Mouse (Mus musculus): ENCODE measurements around the gene Efr3b. TPM values are rescaled to one million over a fixed set of nuclear protein-coding genes. Genes with fewer than 3 reads are reported as not detected.

Gene Efr3b
- polyA plus RNA-seq, 1 experiment from 2014 or later: 42.1 TPM

DNA sequence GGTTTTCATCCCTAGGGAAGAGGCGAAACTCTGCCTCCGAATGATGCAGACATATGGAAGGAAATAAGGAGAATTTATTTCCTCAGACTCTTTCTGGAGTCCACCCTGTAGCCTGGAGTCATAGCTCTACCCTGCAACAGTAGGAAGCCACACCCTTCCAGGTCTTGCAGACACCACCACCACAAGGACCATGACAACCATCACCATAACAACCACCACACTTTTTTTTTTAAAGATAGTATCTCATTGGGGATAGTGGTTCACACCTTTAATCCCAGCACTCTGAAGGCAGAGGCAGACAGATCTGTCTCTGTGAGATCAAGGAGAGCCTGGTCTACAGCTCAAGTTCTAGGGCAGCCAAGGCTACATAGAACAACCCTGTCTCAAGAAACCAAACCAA, 26.8 kb upstream of the Efr3b start:
- H3K4me1 ChIP-seq (replicated peaks): no peaks in the 10 kb centered on the region
- H3K4me3 ChIP-seq: no peak overlapping the region
- WGBS: 97% methylated on average over 2 of the region's 2 CpGs
- H3K4me2 ChIP-seq: no peak overlapping the region
- ATAC-seq (ENCODE audit: low FRiP score, low read depth): no peak
- no peaks in the 10 kb centered on the region for H3K9me3 ChIP-seq
- no peaks in the 10 kb centered on the region for H3K27me3 ChIP-seq
- H3K9ac ChIP-seq: no peak overlapping the region
- no peaks in the 10 kb centered on the region for H3K36me3 ChIP-seq
- H3K27ac ChIP-seq (replicated peaks): no peak overlapping the region

DNA sequence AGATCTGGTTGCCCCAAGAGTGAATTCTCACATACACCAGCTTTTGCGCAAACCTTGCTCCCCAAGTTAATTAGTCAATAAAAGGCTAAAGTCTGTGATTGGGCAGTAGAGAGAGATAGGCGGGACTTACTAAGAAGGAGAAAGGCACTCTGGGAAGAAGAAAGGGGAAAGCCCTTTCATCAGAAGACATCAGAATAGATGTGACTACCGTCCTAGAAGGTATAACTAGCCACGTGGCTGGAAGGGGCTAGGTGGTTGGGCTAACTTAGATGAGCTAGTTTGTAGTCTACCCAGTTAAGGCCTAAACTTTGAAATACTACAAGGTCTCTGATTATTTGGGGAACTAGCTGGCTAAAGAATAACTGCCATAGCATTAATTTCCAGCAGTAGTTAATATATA, 21.0 kb upstream of the Efr3b start:
- Histone ChIP-seq H3K9ac (no peak overlapping the region), H3K36me3 (no peaks in the 10 kb centered on the region), H3K4me1 (replicated peaks) (no peaks in the 10 kb centered on the region), H3K9me3 (no peaks in the 10 kb centered on the region), H3K4me3 (no peak overlapping the region), H3K27ac (replicated peaks) (no peak overlapping the region), H3K27me3 (no peaks in the 10 kb centered on the region), H3K4me2 (no peak overlapping the region)
- ATAC-seq (ENCODE audit: low FRiP score, low read depth): no peak
- 78% methylated on average over 4 of the region's 4 CpGs for WGBS

DNA sequence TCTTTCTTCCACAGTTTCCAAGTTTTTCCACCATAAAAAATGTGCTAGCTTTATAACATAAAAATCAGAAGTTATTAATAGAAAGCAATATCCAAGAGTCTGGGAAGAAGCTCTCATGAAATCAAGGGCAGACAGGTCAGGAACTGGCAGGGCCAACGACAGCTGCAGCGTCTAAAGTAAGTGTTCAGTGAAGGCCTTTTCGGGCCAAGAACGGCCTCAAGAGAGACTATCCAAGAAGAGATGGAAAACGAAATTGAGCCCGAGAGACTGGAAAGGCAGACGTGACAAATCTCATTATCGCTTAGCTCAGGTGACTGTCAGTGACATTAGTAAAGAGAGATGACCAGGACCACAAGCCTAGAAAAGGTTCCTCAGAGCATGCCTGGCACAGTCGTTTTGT, 19.6 kb upstream of the Efr3b start:
- ATAC-seq (ENCODE audit: low FRiP score, low read depth): no peak
- H3K9ac ChIP-seq: no peak overlapping the region
- WGBS: 60% methylated on average over 9 of the region's 9 CpGs

DNA sequence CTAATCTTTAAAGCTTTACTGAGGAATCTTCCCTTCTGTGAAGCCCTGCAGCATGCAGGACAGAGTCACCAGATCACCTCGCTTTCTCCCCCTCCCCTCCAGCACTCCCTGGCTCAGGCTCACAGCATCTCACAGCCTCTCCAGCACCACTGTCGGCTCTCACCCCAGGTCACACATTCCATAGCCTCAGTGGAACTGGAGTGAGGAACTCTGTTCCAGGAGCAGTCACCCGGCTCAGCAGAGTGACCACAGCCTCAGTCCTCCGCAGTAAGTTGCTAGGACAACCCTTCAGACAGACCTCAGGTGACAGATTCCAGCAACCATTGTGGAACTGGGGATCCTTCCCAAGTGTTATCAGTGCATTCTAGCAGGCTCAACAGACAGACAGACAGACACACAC, 16.1 kb upstream of the Efr3b start:
- ATAC-seq (ENCODE audit: low FRiP score, low read depth): no peak

More for the DNA sequence above, 19.6 kb upstream of the Efr3b start:
- Histone ChIP-seq H3K36me3 (no peaks in the 10 kb centered on the region), H3K9me3 (no peaks in the 10 kb centered on the region), H3K4me2 (no peak overlapping the region), H3K4me1 (replicated peaks) (no peaks in the 10 kb centered on the region), H3K4me3 (no peak overlapping the region), H3K27ac (replicated peaks) (no peak overlapping the region), H3K27me3 (no peaks in the 10 kb centered on the region)

DNA sequence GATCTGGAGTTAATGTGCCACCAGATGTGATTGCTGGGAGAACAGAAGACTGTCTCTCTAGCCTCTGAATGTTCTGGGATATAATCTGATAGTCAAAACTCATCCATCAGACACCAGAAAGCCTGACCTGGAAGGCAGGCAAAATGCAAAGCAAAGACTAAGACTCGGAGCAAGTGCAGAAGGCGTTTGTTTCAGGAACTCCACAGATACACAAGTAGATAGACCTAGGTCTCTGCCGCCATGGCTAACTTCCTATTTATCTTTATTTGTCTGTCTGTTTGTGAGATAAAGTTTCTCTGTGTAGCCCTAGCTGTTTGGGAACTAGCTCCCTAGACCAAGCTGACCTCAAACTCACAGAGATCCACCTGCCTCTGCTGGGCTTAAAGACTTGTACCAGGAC, 14.9 kb upstream of the Efr3b start:
- Histone ChIP-seq H3K4me3 (no peak overlapping the region), H3K9ac (no peak overlapping the region), H3K27ac (replicated peaks) (no peak overlapping the region), H3K4me2 (no peak overlapping the region), H3K4me1 (replicated peaks) (no peaks in the 10 kb centered on the region), H3K36me3 (no peaks in the 10 kb centered on the region), H3K27me3 (no peaks in the 10 kb centered on the region), H3K9me3 (no peaks in the 10 kb centered on the region)
- no peak for ATAC-seq (ENCODE audit: low FRiP score, low read depth)
- 88% methylated on average over 3 of the region's 3 CpGs for WGBS

More for the DNA sequence above, 16.1 kb upstream of the Efr3b start:
- H3K9me3 ChIP-seq: no peaks in the 10 kb centered on the region
- no peak overlapping the region for H3K9ac ChIP-seq
- H3K4me2 ChIP-seq: no peak overlapping the region
- H3K4me3 ChIP-seq: no peak overlapping the region
- H3K4me1 ChIP-seq (replicated peaks): no peaks in the 10 kb centered on the region
- H3K27me3 ChIP-seq: no peaks in the 10 kb centered on the region
- H3K27ac ChIP-seq (replicated peaks): no peak overlapping the region
- no peaks in the 10 kb centered on the region for H3K36me3 ChIP-seq
- 41% methylated on average over 4 of the region's 4 CpGs for WGBS

DNA sequence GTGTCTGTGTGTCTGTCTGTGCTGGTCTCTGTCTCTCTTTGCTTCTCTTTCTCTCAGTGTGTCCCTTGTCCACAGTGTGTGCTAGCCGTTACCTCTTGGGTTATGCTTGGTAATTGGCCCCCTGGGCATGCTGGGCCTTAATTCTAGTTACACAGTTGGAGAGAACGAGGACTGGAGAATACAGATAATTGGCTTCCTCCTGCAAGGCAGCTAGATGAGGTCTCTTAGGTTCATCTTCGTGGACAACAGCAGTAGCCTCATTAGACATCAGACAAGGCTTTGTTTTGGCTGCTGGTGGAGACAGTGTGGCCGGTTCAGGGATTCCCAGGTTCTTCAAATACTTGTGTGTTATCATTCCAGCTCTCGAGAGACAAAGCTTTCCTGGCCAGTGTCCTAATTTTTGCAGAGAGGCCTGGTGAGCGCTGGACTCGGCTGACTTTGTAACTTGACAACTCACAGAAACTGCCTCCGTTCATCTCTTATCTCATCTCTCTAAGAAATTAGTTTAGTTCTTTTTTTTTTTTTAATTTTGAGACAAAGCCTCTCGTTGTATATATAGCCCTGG, 12.2 kb upstream of the Efr3b start:
- Histone ChIP-seq H3K4me2 (no peak overlapping the region), H3K27me3 (no peaks in the 10 kb centered on the region), H3K4me3 (no peak overlapping the region), H3K36me3 (no peaks in the 10 kb centered on the region), H3K9me3 (no peaks in the 10 kb centered on the region), H3K27ac (replicated peaks) (no peak overlapping the region), H3K4me1 (replicated peaks) (no peaks in the 10 kb centered on the region), H3K9ac (no peak overlapping the region)
- 69% methylated on average over 9 of the region's 9 CpGs for WGBS
- ATAC-seq (ENCODE audit: low FRiP score, low read depth): no peak

DNA sequence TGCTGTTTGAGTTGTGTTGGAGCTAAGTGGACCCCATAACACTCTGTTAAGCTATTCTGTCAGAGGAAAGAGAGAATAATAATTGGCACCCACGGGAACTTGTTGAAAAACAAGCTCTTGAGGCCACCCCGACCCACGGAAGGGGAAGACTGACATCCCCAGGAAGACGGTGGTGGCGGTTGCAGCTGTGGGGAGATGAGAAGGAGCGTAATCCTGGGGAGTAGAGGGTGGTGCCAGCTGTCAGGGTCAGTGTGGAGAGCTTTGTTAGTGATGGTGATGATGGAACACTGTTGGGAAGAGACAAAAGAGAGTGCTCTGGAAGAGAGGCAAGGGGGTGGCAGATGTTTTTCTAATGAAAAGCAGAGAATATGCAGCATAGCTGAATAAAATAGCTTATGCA, 9.3 kb upstream of the Efr3b start:
- no peak overlapping the region for H3K4me3 ChIP-seq
- WGBS: 34% methylated on average over 6 of the region's 6 CpGs
- ATAC-seq (ENCODE audit: low FRiP score, low read depth): no peak
- no peak overlapping the region for H3K27ac ChIP-seq (replicated peaks)
- H3K27me3 ChIP-seq: no peaks in the 10 kb centered on the region
- H3K9me3 ChIP-seq: no peaks in the 10 kb centered on the region
- no peak overlapping the region for H3K9ac ChIP-seq
- no peaks in the 10 kb centered on the region for H3K4me1 ChIP-seq (replicated peaks)
- H3K36me3 ChIP-seq: no peaks in the 10 kb centered on the region
- no peak overlapping the region for H3K4me2 ChIP-seq

DNA sequence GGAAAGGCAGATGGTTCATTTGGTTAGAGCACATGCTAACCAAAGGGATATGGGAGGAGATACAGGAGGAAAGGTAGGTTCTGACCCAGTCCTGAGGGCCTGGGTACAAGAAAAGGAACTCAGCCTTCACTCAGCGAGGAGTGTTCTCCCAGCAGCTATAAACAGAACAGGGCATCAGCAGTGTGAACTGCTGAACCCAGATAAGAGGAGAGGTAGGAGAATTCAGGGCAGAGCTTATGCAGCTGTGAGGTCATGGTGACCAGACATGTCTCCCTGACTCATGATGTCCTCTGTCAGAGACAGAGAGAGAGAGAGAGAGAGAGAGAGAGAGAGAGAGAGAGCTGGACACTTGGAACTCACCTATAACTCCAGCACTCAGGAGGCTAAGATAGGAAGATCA, 7.3 kb upstream of the Efr3b start:
- H3K36me3 ChIP-seq: no peaks in the 10 kb centered on the region
- no peak overlapping the region for H3K4me2 ChIP-seq
- H3K27ac ChIP-seq (replicated peaks): no peak overlapping the region
- WGBS: 96% methylated on average over 1 of the region's 1 CpGs
- H3K4me1 ChIP-seq (replicated peaks): no peaks in the 10 kb centered on the region; the same call in 1 of the 2 replicates
- ATAC-seq (ENCODE audit: low FRiP score, low read depth): no peak
- no peak overlapping the region for H3K9ac ChIP-seq
- no peaks in the 10 kb centered on the region for H3K9me3 ChIP-seq
- H3K4me3 ChIP-seq: no peak overlapping the region
- no peaks in the 10 kb centered on the region for H3K27me3 ChIP-seq

DNA sequence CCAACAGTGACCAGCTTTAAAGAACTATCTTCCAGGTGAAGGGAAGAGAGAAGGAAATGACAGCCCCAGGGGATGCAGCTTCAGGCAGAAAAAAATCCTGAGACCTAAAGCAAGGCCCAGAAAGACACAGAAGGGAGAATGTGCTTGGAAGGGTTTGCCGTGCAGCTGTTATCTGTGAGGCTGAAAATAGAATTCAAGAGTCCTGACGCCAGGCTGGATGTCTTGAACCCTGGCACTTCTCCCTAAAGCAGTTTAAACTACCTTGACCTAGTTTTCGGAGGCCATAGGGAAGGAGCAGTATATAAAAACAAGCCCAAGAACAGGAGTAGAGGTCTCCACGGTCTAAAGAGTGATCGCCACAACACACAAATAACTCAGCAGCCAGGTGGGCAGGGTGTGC, 3.7 kb upstream of the Efr3b start:
- Histone ChIP-seq H3K4me3 (no peak overlapping the region), H3K9me3 (no peaks in the 10 kb centered on the region), H3K4me1 (replicated peaks) (peaks cover 11% of the 10 kb centered on the region), H3K27ac (replicated peaks) (no peak overlapping the region), H3K9ac (no peak overlapping the region), H3K36me3 (no peaks in the 10 kb centered on the region), H3K27me3 (0 out of 2 replicates have a peak, but pooled peaks cover 3% of the 10 kb centered on the region), H3K4me2 (no peak overlapping the region)
- WGBS: 73% methylated on average over 5 of the region's 5 CpGs
- ATAC-seq (ENCODE audit: low FRiP score, low read depth): no peak

DNA sequence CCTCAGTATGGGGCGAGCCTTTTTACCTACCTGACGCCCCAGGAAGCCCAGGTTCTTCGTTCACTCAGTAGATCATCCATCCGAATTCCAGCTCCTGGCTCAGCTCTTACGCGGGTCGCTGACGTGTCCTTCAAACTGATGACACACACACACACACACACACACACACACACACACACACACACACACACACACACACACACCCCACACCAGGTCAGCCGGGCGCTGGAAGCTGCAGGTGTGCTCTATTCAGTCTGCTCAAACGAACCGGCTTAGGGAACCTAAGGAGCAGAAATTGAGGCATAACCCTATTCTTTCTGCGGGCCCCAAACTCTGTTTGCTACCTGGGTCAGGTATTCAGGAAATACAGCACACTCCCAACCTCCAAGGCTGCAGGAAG, 331 bp upstream of the Efr3b start:
- Histone ChIP-seq H3K27ac (replicated peaks) (peak overlapping the region; percentile 32), H3K4me1 (replicated peaks) (peaks cover 33% of the 10 kb centered on the region), H3K27me3 (0 out of 2 replicates have a peak, but pooled peaks cover 3% of the 10 kb centered on the region), H3K9me3 (no peaks in the 10 kb centered on the region), H3K4me2 (peak overlapping the region; percentile 67), H3K9ac (peak overlapping the region; percentile 80), H3K4me3 (peak overlapping the region; percentile 95), H3K36me3 (no peaks in the 10 kb centered on the region)
- ATAC-seq (ENCODE audit: low FRiP score, low read depth): no peak
- under 1% methylated on average over 13 of the region's 13 CpGs for WGBS

DNA sequence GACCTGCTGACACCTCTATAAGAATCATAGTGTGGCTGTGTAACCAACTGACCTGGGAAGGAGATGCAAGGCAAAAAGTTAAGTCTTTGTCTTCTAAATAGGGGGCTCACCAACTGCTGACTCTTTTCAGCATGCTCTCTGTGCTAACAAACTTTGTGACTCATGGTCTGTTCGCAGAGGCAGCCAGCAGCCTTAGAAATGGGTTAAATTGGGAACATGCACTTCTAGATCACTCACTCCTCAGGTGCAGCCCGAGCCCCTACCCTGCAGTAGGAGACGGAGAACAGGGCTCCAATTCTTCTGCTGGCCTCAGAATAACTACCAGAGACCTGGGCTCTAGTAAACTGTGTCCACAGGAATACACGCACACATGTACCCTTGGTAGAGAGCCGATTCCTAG, 1.2 kb downstream of the Efr3b start:
- no peak for ATAC-seq (ENCODE audit: low FRiP score, low read depth)
- H3K9ac ChIP-seq: peak overlapping the region; percentile 80
- H3K4me1 ChIP-seq (replicated peaks): peaks cover 33% of the 10 kb centered on the region
- no peaks in the 10 kb centered on the region for H3K9me3 ChIP-seq
- H3K27ac ChIP-seq (replicated peaks): peak overlapping the region; percentile 86
- WGBS: 15% methylated on average over 5 of the region's 5 CpGs
- H3K4me2 ChIP-seq: peak overlapping the region; percentile 67
- peak overlapping the region; percentile 95 for H3K4me3 ChIP-seq
- H3K36me3 ChIP-seq: no peaks in the 10 kb centered on the region
- H3K27me3 ChIP-seq: 0 out of 2 replicates have a peak, but pooled peaks cover 3% of the 10 kb centered on the region

DNA sequence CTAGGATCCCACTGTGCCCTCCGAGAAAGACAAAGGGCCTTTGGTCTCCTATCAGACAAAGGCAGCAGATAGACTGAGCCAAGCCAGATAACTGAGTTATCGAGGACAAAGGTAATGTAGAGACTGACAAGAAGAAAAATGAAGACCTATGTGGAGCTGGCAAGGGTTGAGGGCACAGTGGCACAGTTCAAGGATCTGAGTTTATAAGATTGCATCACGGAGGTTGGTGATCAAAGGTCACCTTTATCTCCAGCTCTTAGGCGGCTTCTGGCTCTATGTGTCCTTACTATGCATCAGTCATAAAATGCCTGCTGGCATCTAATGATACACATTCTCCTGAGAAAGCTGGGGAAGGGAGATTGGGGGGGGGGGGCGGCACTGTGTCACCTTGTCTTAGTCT, 2.6 kb downstream of the Efr3b start:
- H3K4me1 ChIP-seq (replicated peaks): peaks cover 33% of the 10 kb centered on the region
- H3K36me3 ChIP-seq: no peaks in the 10 kb centered on the region
- peak overlapping the region; percentile 67; the same call in 1 of the 2 replicates for H3K4me2 ChIP-seq
- no peak overlapping the region for H3K4me3 ChIP-seq
- H3K27me3 ChIP-seq: 0 out of 2 replicates have a peak, but pooled peaks cover 3% of the 10 kb centered on the region
- WGBS: 85% methylated on average over 5 of the region's 5 CpGs
- H3K27ac ChIP-seq (replicated peaks): no peak overlapping the region
- no peak for ATAC-seq (ENCODE audit: low FRiP score, low read depth)
- no peak overlapping the region for H3K9ac ChIP-seq
- H3K9me3 ChIP-seq: no peaks in the 10 kb centered on the region

DNA sequence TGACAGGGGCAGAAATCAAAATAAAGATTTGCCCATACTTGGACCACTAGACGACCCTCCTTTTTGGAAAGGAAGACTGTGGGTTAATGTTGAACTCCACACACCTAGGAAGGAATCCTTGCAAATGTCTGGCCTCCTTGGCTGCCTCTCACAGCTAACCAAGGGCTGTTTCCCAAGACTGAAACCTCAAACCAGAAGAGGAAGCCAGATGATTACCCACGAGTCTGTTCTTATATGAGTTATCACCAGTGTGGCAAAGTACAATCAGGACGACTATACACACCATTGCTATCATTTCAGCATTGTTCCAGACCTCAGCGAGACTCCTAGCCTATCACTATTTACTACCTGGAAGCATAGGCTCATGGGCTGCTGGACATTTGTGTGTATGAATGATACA, 9.7 kb downstream of the Efr3b start:
- Histone ChIP-seq H3K36me3 (no peaks in the 10 kb centered on the region), H3K9me3 (no peaks in the 10 kb centered on the region), H3K27ac (replicated peaks) (no peak overlapping the region), H3K4me2 (no peak overlapping the region), H3K27me3 (no peaks in the 10 kb centered on the region), H3K4me1 (replicated peaks) (0 out of 2 replicates have a peak, but pooled peaks cover 6% of the 10 kb centered on the region), H3K9ac (no peak overlapping the region), H3K4me3 (no peak overlapping the region)
- ATAC-seq (ENCODE audit: low FRiP score, low read depth): no peak
- WGBS: 86% methylated on average over 4 of the region's 4 CpGs

All from hindbrain, embryonic 15.5 days (tissue).